Mouse (Mus musculus) testis, adult 2 months (tissue): ENCODE measurements around the gene Mettl17.

ENCODE experiments used
- CTCF ChIP-seq: fragments of 200-500 bp; IDR thresholded peaks from 2 replicates; pipeline ENCODE4 v1.5.1; 2012; ENCODE audit warnings: low read depth, mild to moderate bottlenecking, inconsistent platforms, low read length, moderate library complexity; ENCODE audit not compliant: control insufficient read depth, insufficient read depth, insufficient replicate concordance
- POLR2A ChIP-seq: fragments of 200-500 bp; IDR thresholded peaks from 2 replicates; pipeline ENCODE4 v1.6.1; 2012; ENCODE audit warnings: low read depth, mild to moderate bottlenecking, inconsistent platforms, low read length, moderate library complexity; ENCODE audit not compliant: control insufficient read depth

DNA sequence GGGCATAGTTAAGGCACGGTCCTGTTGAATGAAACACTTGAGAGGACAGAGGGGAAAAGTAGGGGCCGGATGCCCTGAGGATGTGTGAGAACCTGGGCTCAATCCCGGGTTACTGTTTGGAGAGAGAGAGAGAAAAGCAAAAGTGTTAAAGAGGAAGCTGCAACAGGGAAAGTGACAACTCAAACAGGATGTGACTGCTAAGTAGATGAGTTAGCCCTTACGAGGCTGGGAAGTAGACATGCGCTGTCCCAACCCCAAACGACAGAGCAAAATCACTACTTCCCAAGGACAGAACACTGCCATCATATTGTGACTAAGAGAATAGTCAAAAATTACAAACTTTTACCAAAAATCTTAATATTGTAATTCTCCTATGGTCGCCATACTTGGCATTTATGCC is 57.6 kb downstream of the Mettl17 start:
- no peak for TF ChIP-seq POLR2A
- no peak for TF ChIP-seq CTCF
